Comparison of ENCODE assay signal across 8 mouse cellular contexts in the genomic region with DNA sequence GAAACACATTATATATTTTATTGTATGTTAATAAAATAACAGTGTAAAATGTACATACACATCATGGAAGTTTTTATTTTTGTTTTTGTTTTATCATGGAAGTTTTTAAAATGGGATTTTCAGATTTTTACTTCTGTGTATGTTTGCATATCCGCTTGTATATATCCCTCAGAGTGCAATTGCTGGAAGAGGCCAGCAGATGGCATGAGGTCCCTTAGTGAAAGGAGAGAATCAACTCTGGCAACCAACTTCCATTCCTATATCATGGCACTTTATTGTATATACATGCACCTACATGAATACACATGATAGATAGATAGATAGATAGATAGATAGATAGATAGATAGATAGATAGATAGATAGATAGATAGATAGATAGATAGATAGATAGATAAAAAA. TPM values are rescaled to one million over a fixed set of nuclear protein-coding genes. Genes with fewer than 3 reads are reported as not detected.
A peak's percentile ranks its signal among the peaks of the same experiment; 100 is the strongest.
DNase-seq lines count a peak whose midpoint lies in the region; ATAC-seq and TF ChIP-seq lines count a peak whose summit lies in the region.
"Had no signal": no experiment of that assay in that cellular context is flagged by ENCODE, and none has a peak within 500 bp of the region (broad histone marks: within the 10 kb centered on the region; RNA-seq: fewer than 3 reads in every experiment).

No protein-coding gene starts in this region.

- ATAC-seq in hindbrain, embryonic 11.5 days (ENCODE audit: low FRiP score), result no peak
- ATAC-seq in hindbrain, embryonic 13.5 days (ENCODE audit: low FRiP score), result no peak
- no peak for ATAC-seq in midbrain, postnatal 0 days (ENCODE audit: low FRiP score)
- ATAC-seq in midbrain, embryonic 16.5 days, result no peak
- no peak for ATAC-seq in stomach, postnatal 0 days (ENCODE audit: low FRiP score, low TSS enrichment)

- DNase-seq in hindbrain, embryonic 11.5 days (ENCODE audit: low spot score), result peak; percentile 31
- peak; percentile 61 for DNase-seq in midbrain, postnatal 0 days (ENCODE audit: low spot score)
- peak; percentile 9 for DNase-seq in WW6 (ENCODE audit: low read depth, low spot score)
- peak; percentile 31 for DNase-seq in stomach, postnatal 0 days (ENCODE audit: low spot score)
- DNase-seq in left cerebral cortex, postnatal 36 days (ENCODE audit: low spot score in 2 of 2), result no peak

- H3K9me3 ChIP-seq in hindbrain, embryonic 11.5 days (ENCODE audit: control insufficient read depth, low read length), result peaks cover 2% of the 10 kb centered on the region; the same call in 1 of the 2 replicates
- no peaks in the 10 kb centered on the region for H3K9me3 ChIP-seq in hindbrain, embryonic 13.5 days
- H3K9me3 ChIP-seq in midbrain, postnatal 0 days (ENCODE audit: low read length), result no peaks in the 10 kb centered on the region
- H3K9me3 ChIP-seq in midbrain, embryonic 16.5 days (replicated peaks; ENCODE audit: control insufficient read depth, low read length, poor library complexity, severe bottlenecking), result no peaks in the 10 kb centered on the region
- H3K9me3 ChIP-seq in stomach, postnatal 0 days (ENCODE audit: control insufficient read depth, low read length), result no peaks in the 10 kb centered on the region

- no peak overlapping the region for H3K4me3 ChIP-seq in hindbrain, embryonic 11.5 days (ENCODE audit: low read depth, low read length)
- H3K4me3 ChIP-seq in hindbrain, embryonic 13.5 days, result no peak overlapping the region
- no peak overlapping the region for H3K4me3 ChIP-seq in midbrain, postnatal 0 days (ENCODE audit: low read depth, low read length)
- no peak overlapping the region for H3K4me3 ChIP-seq in midbrain, embryonic 16.5 days (ENCODE audit: low read depth, low read length)
- H3K4me3 ChIP-seq in stomach, postnatal 0 days (ENCODE audit: low read depth, low read length), result no peak overlapping the region
- H3K4me3 ChIP-seq: limb, embryonic 12.5 days had no signal

- TF ChIP-seq EP300 in stomach, postnatal 0 days (optimal IDR thresholded peaks at IDR 0.05), result no peak

- H3K4me1 ChIP-seq in hindbrain, embryonic 11.5 days (replicated peaks; ENCODE audit: control insufficient read depth, insufficient read depth, low read length), result no peaks in the 10 kb centered on the region
- peaks cover 11% of the 10 kb centered on the region for H3K4me1 ChIP-seq in hindbrain, embryonic 13.5 days (replicated peaks)
- H3K4me1 ChIP-seq in midbrain, postnatal 0 days (ENCODE audit: insufficient read depth, low read length), result peaks cover 7% of the 10 kb centered on the region; the same call in 1 of the 2 replicates
- H3K4me1 ChIP-seq in midbrain, embryonic 16.5 days (ENCODE audit: control insufficient read depth, insufficient read depth, low read length), result peaks cover 11% of the 10 kb centered on the region
- H3K4me1 ChIP-seq in stomach, postnatal 0 days (replicated peaks; ENCODE audit: control insufficient read depth, insufficient read depth), result no peaks in the 10 kb centered on the region

- H3K27me3 ChIP-seq in hindbrain, embryonic 11.5 days (ENCODE audit: control insufficient read depth, insufficient read depth, low read length), result no peaks in the 10 kb centered on the region
- H3K27me3 ChIP-seq in hindbrain, embryonic 13.5 days, result no peaks in the 10 kb centered on the region
- no peaks in the 10 kb centered on the region for H3K27me3 ChIP-seq in midbrain, postnatal 0 days (ENCODE audit: insufficient read depth, low read length)
- H3K27me3 ChIP-seq in midbrain, embryonic 16.5 days (ENCODE audit: control insufficient read depth, insufficient read depth, low read depth, low read length), result no peaks in the 10 kb centered on the region
- H3K27me3 ChIP-seq in stomach, postnatal 0 days (ENCODE audit: control insufficient read depth, insufficient read depth, low read length), result no peaks in the 10 kb centered on the region
- H3K27me3 ChIP-seq: limb, embryonic 12.5 days had no signal

- H3K27ac ChIP-seq in hindbrain, embryonic 11.5 days (ENCODE audit: low read depth, low read length), result no peak overlapping the region
- H3K27ac ChIP-seq in hindbrain, embryonic 13.5 days, result no peak overlapping the region
- no peak overlapping the region for H3K27ac ChIP-seq in midbrain, postnatal 0 days (ENCODE audit: low read depth, low read length)
- H3K27ac ChIP-seq in midbrain, embryonic 16.5 days (ENCODE audit: low read length), result no peak overlapping the region
- no peak overlapping the region for H3K27ac ChIP-seq in stomach, postnatal 0 days (replicated peaks)
- H3K27ac ChIP-seq: limb, embryonic 12.5 days had no signal

- H3K4me2 ChIP-seq in hindbrain, embryonic 11.5 days (replicated peaks; ENCODE audit: low read depth, low read length), result no peak overlapping the region
- H3K4me2 ChIP-seq in hindbrain, embryonic 13.5 days, result no peak overlapping the region
- no peak overlapping the region for H3K4me2 ChIP-seq in midbrain, postnatal 0 days (ENCODE audit: low read depth, low read length, poor library complexity, severe bottlenecking)
- H3K4me2 ChIP-seq in midbrain, embryonic 16.5 days (ENCODE audit: low read length), result no peak overlapping the region
- no peak overlapping the region for H3K4me2 ChIP-seq in stomach, postnatal 0 days (replicated peaks; ENCODE audit: low read depth)
- H3K4me2 ChIP-seq: limb, embryonic 12.5 days had no signal

- intact Hi-C loops in left cerebral cortex, postnatal 36 days (cut with DNase I), result no loop called here

- H3K36me3 ChIP-seq in hindbrain, embryonic 11.5 days (ENCODE audit: control insufficient read depth, insufficient read depth, low read length), result peaks cover 22% of the 10 kb centered on the region
- H3K36me3 ChIP-seq in hindbrain, embryonic 13.5 days, result peaks cover 65% of the 10 kb centered on the region
- H3K36me3 ChIP-seq in midbrain, postnatal 0 days (ENCODE audit: insufficient read depth, low read length), result peaks cover 42% of the 10 kb centered on the region
- peaks cover 35% of the 10 kb centered on the region for H3K36me3 ChIP-seq in midbrain, embryonic 16.5 days (ENCODE audit: control insufficient read depth, insufficient read depth, low read length)
- peaks cover 12% of the 10 kb centered on the region for H3K36me3 ChIP-seq in stomach, postnatal 0 days (ENCODE audit: control insufficient read depth, insufficient read depth, low read length)

- TF ChIP-seq CTCF in midbrain, postnatal 0 days (IDR thresholded peaks at IDR 0.05), result peak; percentile 62
- TF ChIP-seq CTCF in stomach, postnatal 0 days (IDR thresholded peaks at IDR 0.05; ENCODE audit: low read depth), result peak; percentile 73

- 100% methylated on average over 1 of the region's 1 CpGs for WGBS in hindbrain, embryonic 11.5 days
- WGBS in hindbrain, embryonic 13.5 days, result 97% methylated on average over 1 of the region's 1 CpGs
- 100% methylated on average over 1 of the region's 1 CpGs for WGBS in midbrain, postnatal 0 days
- WGBS in midbrain, embryonic 16.5 days, result 95% methylated on average over 1 of the region's 1 CpGs
- 95% methylated on average over 1 of the region's 1 CpGs for WGBS in stomach, postnatal 0 days

- H3K9ac ChIP-seq in hindbrain, embryonic 11.5 days (ENCODE audit: low read depth, low read length), result no peak overlapping the region
- H3K9ac ChIP-seq in hindbrain, embryonic 13.5 days, result no peak overlapping the region
- H3K9ac ChIP-seq in midbrain, postnatal 0 days (replicated peaks; ENCODE audit: low read length, poor library complexity, severe bottlenecking), result no peak overlapping the region
- no peak overlapping the region for H3K9ac ChIP-seq in midbrain, embryonic 16.5 days (ENCODE audit: low read depth, low read length)
- H3K9ac ChIP-seq in stomach, postnatal 0 days (ENCODE audit: low read length), result no peak overlapping the region
- H3K9ac ChIP-seq: limb, embryonic 12.5 days had no signal

RNA-seq across cellular contexts. Expression of a gene that starts 34.4 kb away (rescaled TPM):
- 113 and 173 TPM in 2 replicates for polyA plus RNA-seq in hindbrain, embryonic 11.5 days (2014; fragmentation: Nextera tagmentation; extraction: Ambion mirVana)
- 155 and 169 TPM in 2 replicates for polyA plus RNA-seq in hindbrain, embryonic 13.5 days (2015; fragmentation: Nextera tagmentation; extraction: Ambion mirVana)
- 308 and 425 TPM in 2 replicates for total RNA-seq in midbrain, postnatal 0 days (2014; rRNA removed)
- polyA plus RNA-seq in midbrain, postnatal 0 days (2015; fragmentation: Nextera tagmentation; extraction: Ambion mirVana), result 183 and 215 TPM in 2 replicates
- polyA plus RNA-seq in midbrain, embryonic 16.5 days (2015; fragmentation: Nextera tagmentation; extraction: Ambion mirVana), result 118 and 142 TPM in 2 replicates
- polyA plus RNA-seq in stomach, postnatal 0 days (2015; fragmentation: Nextera tagmentation; extraction: Ambion mirVana), result 18.0 and 23.9 TPM in 2 replicates
- total RNA-seq in left cerebral cortex, postnatal 36 days (2021), result 100 to 1,000 TPM; 448 to 452 TPM

Comparison
In these comparisons a context has a peak if more than half of its experiments do, and no peak if none do; other contexts are left out.
1. DNase-seq: peak in hindbrain, embryonic 11.5 days (single experiment), midbrain, postnatal 0 days (single experiment), WW6 (single experiment) and stomach, postnatal 0 days (single experiment); none in left cerebral cortex, postnatal 36 days (0 of 2).